Mouse (Mus musculus) embryonic facial prominence, embryonic 14.5 days (tissue): ENCODE measurements around the gene Dppa3. TPM values are rescaled to one million over a fixed set of nuclear protein-coding genes. Genes with fewer than 3 reads are reported as not detected.
"Not testable (repeated sequence)": the region's sequence is repeated elsewhere in the genome, so short reads cannot be mapped to it uniquely, and the experiment has no call there.

Experiments
- ATAC-seq: fragments of 200-750 bp; cut with Nextera tagmentation; 2 replicates; pipeline ENCODE4 v1.8.0; 2017; ENCODE audit warnings: low read depth, moderate number of reproducible peaks, moderate TSS enrichment
- DNase-seq: peaks from one replicate; pipeline ENCODE4 v3.0.0-alpha.2; 2015; ENCODE audit warnings: low spot score
- H3K27ac ChIP-seq: fragments of 300-500 bp; sonication (generic); replicated peaks from 2 replicates; pipeline ENCODE4 v1.5.1; 2014; ENCODE audit warnings: low read depth, mild to moderate bottlenecking, low read length, moderate library complexity
- H3K27me3 ChIP-seq: fragments of 300-500 bp; sonication (generic); replicated peaks from 2 replicates; pipeline ENCODE4 v1.6.1; 2014; ENCODE audit warnings: low read length; ENCODE audit not compliant: control insufficient read depth, insufficient read depth
- H3K36me3 ChIP-seq: fragments of 300-500 bp; sonication (generic); 2 replicates; pipeline ENCODE4 v1.6.1; 2014; ENCODE audit warnings: low read length, mixed read lengths; ENCODE audit not compliant: control insufficient read depth, insufficient read depth
- H3K4me1 ChIP-seq: fragments of 300-500 bp; sonication (generic); 2 replicates; pipeline ENCODE4 v1.6.1; 2014; ENCODE audit warnings: antibody characterized with exemption, low read length; ENCODE audit not compliant: control insufficient read depth, insufficient read depth
- H3K4me2 ChIP-seq: fragments of 300-500 bp; sonication (generic); 2 replicates; pipeline ENCODE4 v1.6.1; 2014; ENCODE audit warnings: low read depth, mild to moderate bottlenecking, low read length, moderate library complexity, mixed read lengths
- H3K4me3 ChIP-seq: fragments of 300-500 bp; sonication (generic); 2 replicates; pipeline ENCODE4 v1.5.1; 2014; ENCODE audit warnings: low read depth, mild to moderate bottlenecking, low read length
- H3K9ac ChIP-seq: fragments of 300-500 bp; sonication (generic); 2 replicates; pipeline ENCODE4 v1.6.1; 2014; ENCODE audit warnings: low read depth, mild to moderate bottlenecking, low read length, moderate library complexity, mixed read lengths
- H3K9me3 ChIP-seq: fragments of 300-500 bp; sonication (generic); 2 replicates; pipeline ENCODE4 v1.6.1; 2016; ENCODE audit warnings: low read length; ENCODE audit not compliant: control insufficient read depth
- WGBS: fragments of 180-500 bp; shearing (Covaris S2); extraction: QIAGEN DNeasy Blood & Tissue Kit; methylation state at CpG from one replicate; pipeline ENCODE4 v1.1.7; 2014; 5-methylcytosine and 5-hydroxymethylcytosine counted together
- polyA plus RNA-seq: library from polyadenylated mRNA; unstranded; fragments of >200 nt; fragmentation: Nextera tagmentation; extraction: Ambion mirVana; gene quantifications from 2 replicates; pipeline ENCODE4 v1.2.1, GENCODE M21; 2014

Dppa3 gene
- polyA plus RNA-seq, 1 experiment from 2014 or later, result not detected

GRCm38 (mm10) chr6:122624480-122624879, 1.7 kb upstream of the Dppa3 start:
- H3K27me3 ChIP-seq, result no peaks in the 10 kb centered on the region
- no peaks in the 10 kb centered on the region for H3K36me3 ChIP-seq
- 51% methylated on average over 5 of the region's 5 CpGs for WGBS
- no peak overlapping the region for H3K27ac ChIP-seq
- H3K9ac ChIP-seq, result no peak overlapping the region
- H3K4me2 ChIP-seq, result no peak overlapping the region
- DNase-seq (no peak), ATAC-seq (no peak)
- H3K4me1 ChIP-seq, result no peaks in the 10 kb centered on the region
- H3K9me3 ChIP-seq, result no peaks in the 10 kb centered on the region
- no peak overlapping the region for H3K4me3 ChIP-seq

GRCm38 (mm10) chr6:122625156-122625555, 1.1 kb upstream of the Dppa3 start:
- Histone ChIP-seq H3K27ac (no peak overlapping the region), H3K4me1 (no peaks in the 10 kb centered on the region), H3K36me3 (no peaks in the 10 kb centered on the region), H3K4me3 (no peak overlapping the region), H3K9me3 (no peaks in the 10 kb centered on the region), H3K9ac (no peak overlapping the region), H3K27me3 (no peaks in the 10 kb centered on the region), H3K4me2 (no peak overlapping the region)
- DNase-seq (no peak), ATAC-seq (no peak)
- WGBS, result 82% methylated on average over 4 of the region's 4 CpGs

- Histone ChIP-seq H3K4me2 (0 out of 2 replicates have a peak overlapping the region, but pooled peaks have one; percentile 2), H3K4me3 (no peak overlapping the region), H3K4me1 (no peaks in the 10 kb centered on the region), H3K27me3 (no peaks in the 10 kb centered on the region), H3K36me3 (no peaks in the 10 kb centered on the region), H3K27ac (no peak overlapping the region), H3K9me3 (no peaks in the 10 kb centered on the region), H3K9ac (no peak overlapping the region)
- 46% methylated on average over 20 of the region's 20 CpGs for WGBS
- ATAC-seq (no peak), DNase-seq (no peak)
These were observed 1.4 kb downstream of the Dppa3 start for GRCm38 (mm10) chr6:122627469-122628108.

GRCm38 (mm10) chr6:122633411-122633810, 7.2 kb downstream of the Dppa3 start:
- Histone ChIP-seq H3K27ac (no peak overlapping the region), H3K4me3 (no peak overlapping the region), H3K4me1 (no peaks in the 10 kb centered on the region), H3K36me3 (no peaks in the 10 kb centered on the region), H3K27me3 (no peaks in the 10 kb centered on the region), H3K9ac (no peak overlapping the region), H3K4me2 (no peak overlapping the region), H3K9me3 (no peaks in the 10 kb centered on the region)
- ATAC-seq (no peak), DNase-seq (peak; percentile 14)
- whole genome bisulfite sequencing, result 56% methylated on average over 9 of the region's 9 CpGs

- H3K4me1 ChIP-seq, result no peaks in the 10 kb centered on the region
- H3K9ac ChIP-seq, result no peak overlapping the region
- DNase-seq (no peak), ATAC-seq (no peak)
- no peaks in the 10 kb centered on the region for H3K27me3 ChIP-seq
- no peak overlapping the region for H3K4me2 ChIP-seq
- H3K4me3 ChIP-seq, result no peak overlapping the region
- H3K9me3 ChIP-seq, result no peaks in the 10 kb centered on the region
- 81% methylated on average over 7 of the region's 7 CpGs for WGBS
- no peak overlapping the region for H3K27ac ChIP-seq
- H3K36me3 ChIP-seq, result no peaks in the 10 kb centered on the region
These were observed 9.1 kb downstream of the Dppa3 start for GRCm38 (mm10) chr6:122635315-122635714.

DNA sequence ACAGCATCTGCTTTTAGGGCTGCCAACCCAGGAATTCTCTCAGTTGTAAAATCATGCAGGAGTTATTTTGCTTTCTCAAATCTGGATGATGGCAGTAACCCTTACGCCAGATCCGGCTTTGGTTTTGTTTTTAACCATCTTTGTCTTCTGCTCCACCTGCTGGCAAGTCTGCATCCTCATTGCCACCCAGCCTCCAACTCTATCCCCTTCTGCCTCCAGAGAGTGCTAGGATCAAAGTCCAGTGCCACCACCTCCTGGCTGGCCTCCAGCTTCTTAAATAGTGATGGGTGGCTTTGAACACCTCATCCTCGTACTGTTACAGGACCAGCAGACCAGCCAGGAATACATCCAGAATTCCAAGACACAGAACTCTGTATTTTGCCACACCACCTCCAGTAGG, 10.5 kb downstream of the Dppa3 start:
- ATAC-seq (no peak), DNase-seq (no peak)
- Histone ChIP-seq H3K4me3 (no peak overlapping the region), H3K36me3 (no peaks in the 10 kb centered on the region), H3K4me2 (no peak overlapping the region), H3K9me3 (no peaks in the 10 kb centered on the region), H3K9ac (no peak overlapping the region), H3K27ac (no peak overlapping the region), H3K27me3 (no peaks in the 10 kb centered on the region), H3K4me1 (no peaks in the 10 kb centered on the region)
- 80% methylated on average over 3 of the region's 3 CpGs for WGBS

GRCm38 (mm10) chr6:122637566-122637965, 11.4 kb downstream of the Dppa3 start:
- not testable (repeated sequence) for H3K4me1 ChIP-seq, H3K9ac ChIP-seq, H3K4me2 ChIP-seq, H3K27ac ChIP-seq, DNase-seq, H3K4me3 ChIP-seq, H3K36me3 ChIP-seq, H3K9me3 ChIP-seq, H3K27me3 ChIP-seq, ATAC-seq
- WGBS, result 86% methylated on average over 4 of the region's 4 CpGs

DNA sequence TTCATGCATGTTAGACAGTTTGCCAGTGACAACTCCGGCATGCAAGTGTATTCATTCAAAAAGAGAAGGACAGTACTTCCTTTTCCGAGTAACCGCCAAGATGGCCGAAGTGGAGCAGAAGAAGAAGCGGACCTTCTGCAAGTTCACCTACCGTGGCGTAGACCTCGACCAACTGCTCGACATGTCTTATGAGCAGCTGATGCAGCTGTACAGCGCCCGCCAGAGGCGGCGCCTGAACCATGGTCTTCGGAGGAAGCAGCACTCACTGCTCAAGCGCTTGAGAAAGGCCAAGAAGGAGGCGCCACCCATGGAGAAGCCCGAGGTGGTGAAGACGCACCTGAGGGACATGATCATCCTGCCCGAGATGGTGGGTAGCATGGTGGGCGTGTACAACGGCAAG, 18.0 kb downstream of the Dppa3 start:
- not testable (repeated sequence) for H3K9me3 ChIP-seq, DNase-seq, H3K4me2 ChIP-seq, H3K27ac ChIP-seq, H3K9ac ChIP-seq, H3K4me1 ChIP-seq, H3K27me3 ChIP-seq, ATAC-seq, H3K36me3 ChIP-seq, H3K4me3 ChIP-seq
- 94% methylated on average over 18 of the region's 21 CpGs for WGBS

DNA sequence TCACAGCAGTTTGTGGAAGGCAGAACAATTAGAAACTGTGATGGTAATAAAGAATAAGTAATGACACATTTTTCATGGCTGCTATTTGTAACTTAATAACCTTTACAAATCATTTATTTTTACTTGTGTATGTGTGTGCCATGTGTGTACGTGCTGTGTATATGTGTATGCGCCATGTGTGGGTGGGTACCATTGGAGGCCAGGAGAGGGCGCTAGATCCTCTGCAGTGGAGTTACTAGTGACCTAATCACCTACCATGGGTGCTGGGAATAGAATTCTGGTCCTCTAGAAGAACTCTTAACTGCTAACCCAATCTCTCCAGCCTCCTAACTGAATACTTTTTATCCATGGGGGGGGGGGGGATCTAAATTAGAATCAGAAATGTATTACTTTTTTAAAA, 23.7 kb downstream of the Dppa3 start:
- H3K4me1 ChIP-seq, result no peaks in the 10 kb centered on the region
- no peak for DNase-seq
- H3K27ac ChIP-seq, result no peak overlapping the region
- H3K4me2 ChIP-seq, result no peak overlapping the region
- H3K36me3 ChIP-seq, result no peaks in the 10 kb centered on the region
- H3K27me3 ChIP-seq, result no peaks in the 10 kb centered on the region
- ATAC-seq, result no peak
- no peak overlapping the region for H3K9ac ChIP-seq
- no peak overlapping the region for H3K4me3 ChIP-seq
- 80% methylated on average over 3 of the region's 3 CpGs for WGBS
- 0 out of 2 replicates have a peak, but pooled peaks cover 3% of the 10 kb centered on the region for H3K9me3 ChIP-seq
